Mouse (Mus musculus): ENCODE measurements at regions not wholly inside any gene's neighbourhood (a gene's known extent, or its start where the extent isn't known, plus 50 kb on each side); places are given as distances from the start of the nearest gene placed in this dataset.
A peak's percentile ranks its signal among the peaks of the same experiment; 100 is the strongest.
"Not testable (repeated sequence)": the region's sequence is repeated elsewhere in the genome, so short reads cannot be mapped to it uniquely, and the experiment has no call there.

DNA sequence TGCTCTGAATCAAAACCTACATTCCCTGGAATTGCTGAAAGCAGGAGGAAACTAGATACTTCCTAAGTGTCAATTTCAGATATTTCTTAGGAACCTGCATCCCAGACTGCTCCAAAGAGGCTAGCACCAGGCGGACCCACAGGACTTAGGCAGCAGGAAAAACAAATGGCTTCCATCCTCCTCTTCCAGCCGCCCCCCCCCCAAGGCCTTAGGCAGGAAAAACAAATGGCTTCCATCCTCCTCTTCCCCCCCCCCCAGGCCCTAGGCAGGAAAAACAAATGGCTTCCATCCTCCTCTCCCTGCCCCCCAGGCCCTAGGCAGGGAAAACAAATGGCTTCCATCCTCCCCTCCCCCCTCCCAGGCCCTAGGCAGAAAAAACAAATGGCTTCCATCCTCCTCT is 64.5 kb upstream of the Nap1l2 start:
- H3K27ac ChIP-seq = no peak overlapping the region
- intact Hi-C loops (cut with DNase I) = no loop called here
- no peak for DNase-seq
- no peak for TF ChIP-seq CTCF (IDR thresholded peaks at IDR 0.05)
- no peak overlapping the region for H3K4me3 ChIP-seq

DNA sequence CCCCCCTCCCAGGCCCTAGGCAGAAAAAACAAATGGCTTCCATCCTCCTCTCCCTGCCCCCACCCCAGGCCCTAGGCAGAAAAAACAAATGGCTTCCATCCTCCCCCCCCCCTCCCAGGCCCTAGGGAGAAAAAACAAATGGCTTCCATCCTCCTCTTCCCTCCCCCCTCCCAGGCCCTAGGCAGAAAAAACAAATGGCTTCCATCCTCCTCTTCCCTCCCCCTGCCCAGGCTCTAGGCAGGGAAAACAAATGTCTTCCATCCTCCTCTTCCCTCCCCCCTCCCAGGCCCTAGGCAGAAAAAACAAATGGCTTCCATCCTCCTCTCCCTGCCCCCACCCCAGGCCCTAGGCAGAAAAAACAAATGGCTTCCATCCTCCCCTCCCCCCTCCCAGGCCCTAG is 65.0 kb upstream of the Nap1l2 start:
- H3K27ac ChIP-seq; H3K4me3 ChIP-seq; DNase-seq; intact Hi-C loops (cut with DNase I): not testable (repeated sequence)

DNA sequence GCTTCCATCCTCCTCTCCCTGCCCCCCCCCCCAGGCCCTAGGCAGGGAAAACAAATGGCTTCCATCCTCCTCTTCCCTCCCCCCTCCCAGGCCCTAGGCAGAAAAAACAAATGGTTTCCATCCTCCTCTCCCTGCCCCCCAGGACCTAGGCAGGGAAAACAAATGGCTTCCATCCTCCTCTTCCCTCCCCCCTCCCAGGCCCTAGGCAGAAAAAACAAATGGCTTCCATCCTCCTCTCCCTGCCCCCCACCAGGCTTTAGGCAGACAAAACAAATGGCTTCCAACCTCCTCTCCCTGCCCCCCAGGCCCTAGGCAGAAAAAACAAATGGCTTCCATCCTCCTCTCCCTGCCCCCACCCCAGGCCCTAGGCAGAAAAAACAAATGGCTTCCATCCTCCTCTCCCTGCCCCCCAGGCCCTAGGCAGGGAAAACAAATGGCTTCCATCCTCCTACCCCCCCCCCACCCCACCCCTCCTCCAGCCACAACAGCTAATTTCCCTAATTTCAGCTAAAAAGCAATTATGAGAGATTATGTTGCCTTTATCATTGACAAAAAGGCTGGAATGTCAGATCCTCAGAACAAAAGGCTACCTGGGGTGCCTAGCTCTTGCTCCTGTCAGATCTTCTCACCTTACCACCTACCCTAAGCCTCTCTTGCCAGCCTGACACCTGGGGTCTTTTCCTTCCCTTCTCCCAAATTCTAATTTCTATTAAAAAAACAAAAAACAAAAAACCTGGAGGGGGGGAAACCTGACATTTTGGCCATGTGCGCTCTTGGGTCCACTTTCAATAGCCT is 65.8 kb upstream of the Nap1l2 start:
- H3K4me3 ChIP-seq; DNase-seq; H3K27ac ChIP-seq; intact Hi-C loops (cut with DNase I): not testable (repeated sequence)

DNA sequence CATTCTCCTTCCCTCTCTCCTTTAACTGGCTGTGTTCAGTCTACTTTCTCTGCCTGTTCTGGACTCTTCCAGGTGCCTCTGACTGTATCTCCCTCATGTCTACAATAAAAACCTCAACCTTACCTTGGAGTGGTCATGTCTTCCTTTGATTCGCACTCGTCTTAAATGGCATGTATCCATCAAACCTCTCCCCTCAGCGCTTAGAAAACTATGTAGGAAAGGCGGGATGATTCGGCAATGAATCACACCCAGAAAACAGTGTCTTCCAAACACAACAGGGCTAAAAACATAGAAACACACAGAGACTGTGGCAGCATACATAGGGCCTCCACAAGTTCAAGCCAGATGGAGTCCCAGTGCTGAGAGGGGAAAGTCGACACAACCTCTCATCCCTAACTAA is 66.4 kb upstream of the Nap1l2 start:
- Histone ChIP-seq H3K4me3 (no peak overlapping the region), H3K27ac (no peak overlapping the region)
- intact Hi-C loops (cut with DNase I) = no loop called here
- no peak for DNase-seq
- no peak for TF ChIP-seq CTCF (IDR thresholded peaks at IDR 0.05)

GRCm38 (mm10) chrX:103254867-103255266 is 66.3 kb upstream of the Cdx4 start:
- intact Hi-C loops (cut with DNase I) = no loop called here
- no peak for TF ChIP-seq CTCF (IDR thresholded peaks at IDR 0.05)
- H3K4me3 ChIP-seq = no peak overlapping the region

DNA sequence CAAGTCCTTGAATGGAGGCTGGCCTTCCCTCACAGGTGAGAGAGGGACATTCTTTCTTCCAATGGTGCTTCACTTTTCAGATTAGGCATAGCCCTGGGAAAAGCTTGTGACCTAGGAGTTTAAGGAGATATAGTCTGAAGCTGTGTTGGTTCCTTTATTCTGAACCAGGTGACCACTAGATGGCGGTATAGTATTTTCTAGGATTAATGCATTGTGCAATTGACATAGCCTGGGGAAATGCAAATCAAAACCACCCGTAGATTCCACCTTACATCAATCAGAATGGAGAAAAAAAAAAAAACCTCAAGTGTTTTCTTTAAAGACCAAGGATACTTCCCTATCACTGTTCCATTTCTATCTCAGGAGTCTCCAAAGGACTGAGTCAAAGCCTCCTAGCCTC is 61.3 kb upstream of the Cdx4 start:
- peak; percentile 73 for TF ChIP-seq CTCF (IDR thresholded peaks at IDR 0.05)
- DNase-seq = no peak
- intact Hi-C loops (cut with DNase I) = loop anchor here (2.0 to 5.0 kb wide), 2 partner anchors 117 to 181 kb away; no protein-coding TSS in a partner anchor
- Histone ChIP-seq H3K27ac (no peak overlapping the region), H3K4me3 (no peak overlapping the region)

More at GRCm38 (mm10) chrX:103254867-103255266, 66.3 kb upstream of the Cdx4 start:
- H3K27ac ChIP-seq = no peak overlapping the region
- DNase-seq = no peak

Measured in gastrocnemius, adult 2 months (tissue).